Mouse (Mus musculus) adrenal gland, postnatal 10 days (tissue): Measurements from ENCODE around the gene Aatf. TPM values are rescaled to one million over a fixed set of nuclear protein-coding genes. Genes with fewer than 3 reads are reported as not detected.

Experiments
- DNase-seq: peaks from one replicate; pipeline ENCODE4 v3.0.0; 2021; ENCODE audit warnings: mixed read lengths
- total RNA-seq, 2 experiments: library from RNA; stranded (reverse); gene quantifications; 2 replicates each; pipeline ENCODE4 v1.2.3; 2021

Aatf gene
- total RNA-seq, 2 experiments from 2014 or later: 18.1 to 22.5 TPM

DNA sequence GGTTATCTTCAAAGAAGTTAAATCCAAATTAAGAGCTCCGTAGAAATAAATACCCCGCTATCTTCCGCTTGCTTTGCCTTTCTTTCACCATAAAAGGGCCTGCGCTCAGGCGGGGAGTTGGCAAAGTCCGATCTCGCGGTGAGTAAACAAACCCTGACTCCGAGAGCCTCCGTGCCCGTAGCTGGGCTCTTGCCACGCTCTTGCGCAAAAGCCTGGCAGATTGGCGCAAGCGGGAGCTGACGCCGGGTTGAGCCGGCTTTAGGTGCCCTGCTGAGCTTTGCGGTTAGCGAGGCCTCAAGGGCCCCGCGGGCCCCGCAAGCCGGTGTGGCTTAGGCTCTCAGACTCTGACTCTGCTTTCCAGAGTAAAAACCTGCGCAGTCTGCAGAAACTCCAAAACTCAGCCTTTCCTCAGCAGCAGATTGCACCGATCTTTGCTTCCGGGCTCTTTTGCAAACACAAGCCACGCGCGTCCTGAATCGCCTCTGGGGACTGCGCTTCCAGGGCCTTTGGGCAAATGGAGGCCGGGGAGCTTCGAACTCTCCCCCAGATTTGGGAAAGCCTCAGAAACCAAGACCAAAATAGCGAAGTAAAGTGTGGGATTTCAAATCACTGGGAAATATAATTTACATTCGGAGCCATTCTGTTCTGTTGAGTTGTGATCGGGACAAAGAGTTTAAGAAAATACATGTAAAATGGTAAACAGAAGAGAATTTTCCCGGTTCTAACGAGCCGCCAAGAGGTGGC, 9.4 kb upstream of the Aatf start:
- peak; percentile 92 for DNase-seq

DNA sequence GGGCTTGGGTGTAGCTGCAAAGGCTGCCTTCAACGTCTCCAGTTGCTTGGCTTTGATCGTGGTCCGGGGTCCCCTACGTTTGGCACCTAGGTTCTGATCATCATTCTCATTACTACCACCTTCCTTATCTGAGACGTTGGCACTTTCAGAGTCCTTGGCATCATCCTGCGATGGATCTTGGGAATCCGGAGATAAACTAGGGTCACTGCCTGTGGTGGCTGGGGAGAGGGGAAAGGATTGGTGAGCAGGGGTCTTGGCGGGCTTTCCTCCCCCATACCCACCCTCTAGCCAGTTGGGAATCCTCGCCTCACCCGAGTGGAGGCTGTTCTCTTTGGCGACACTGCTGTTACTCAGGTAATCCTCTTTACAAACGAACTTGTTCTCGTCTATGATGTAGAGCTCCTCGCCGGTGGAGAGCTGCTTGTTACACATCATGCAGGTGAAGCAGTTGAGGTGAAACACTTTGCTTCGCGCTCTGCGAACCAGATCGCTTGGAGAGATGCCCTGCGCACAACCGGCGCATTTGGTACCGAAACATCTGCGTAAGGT, 8.5 kb upstream of the Aatf start:
- no peak for DNase-seq

DNA sequence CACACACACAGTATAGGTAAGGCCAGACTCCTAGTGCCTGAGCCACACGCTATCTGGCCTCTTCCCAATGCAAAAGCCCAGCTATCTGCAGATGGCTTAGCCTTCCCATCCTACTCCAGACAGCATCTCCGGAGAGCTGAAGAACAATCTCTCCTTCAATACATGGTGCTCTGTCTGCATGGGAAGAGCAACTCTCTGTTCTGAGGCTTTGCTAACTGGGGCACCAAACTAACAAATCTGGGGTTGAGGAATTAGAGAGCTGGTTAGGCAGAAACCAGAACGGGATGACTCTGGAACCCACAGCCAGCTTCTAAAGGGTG, 7.7 kb upstream of the Aatf start:
- no peak for DNase-seq

DNA sequence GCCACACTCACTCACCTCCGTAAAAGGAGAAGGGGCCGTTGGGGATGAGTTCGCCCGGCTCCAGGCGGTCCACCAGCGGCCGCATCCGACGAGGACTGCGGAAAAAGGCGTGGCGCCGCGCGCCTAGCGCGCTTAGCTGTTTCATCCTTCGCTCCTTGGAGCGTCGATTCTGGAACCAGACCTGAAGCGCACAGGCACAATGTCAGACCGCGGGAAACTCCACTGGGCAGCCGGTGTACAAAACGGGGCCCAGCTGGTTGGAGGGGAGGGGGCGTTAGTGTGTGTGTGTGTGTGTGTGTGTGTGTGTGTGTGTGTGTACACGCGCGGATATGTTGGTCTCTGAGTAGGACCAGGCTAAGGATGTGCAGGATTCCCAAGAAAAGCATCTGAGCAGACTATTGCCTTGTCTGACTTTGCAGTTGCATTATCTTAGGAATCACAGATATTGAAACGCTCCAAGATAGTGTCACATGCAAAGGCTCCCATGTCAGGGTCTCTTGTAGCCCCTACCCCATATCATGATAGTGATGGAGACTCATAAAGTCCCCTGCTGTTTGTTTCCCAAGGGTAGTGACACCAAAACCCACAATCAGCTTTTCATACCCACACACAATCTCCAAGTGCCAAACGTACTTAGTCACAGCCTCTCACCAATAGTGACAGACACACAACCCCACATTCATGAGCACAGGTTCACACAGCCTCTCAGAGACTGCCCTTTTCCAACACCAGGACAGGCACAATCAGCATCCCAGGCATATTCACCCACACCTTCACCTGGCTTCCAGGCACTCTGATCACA, 7.1 kb upstream of the Aatf start:
- DNase-seq: no peak

DNA sequence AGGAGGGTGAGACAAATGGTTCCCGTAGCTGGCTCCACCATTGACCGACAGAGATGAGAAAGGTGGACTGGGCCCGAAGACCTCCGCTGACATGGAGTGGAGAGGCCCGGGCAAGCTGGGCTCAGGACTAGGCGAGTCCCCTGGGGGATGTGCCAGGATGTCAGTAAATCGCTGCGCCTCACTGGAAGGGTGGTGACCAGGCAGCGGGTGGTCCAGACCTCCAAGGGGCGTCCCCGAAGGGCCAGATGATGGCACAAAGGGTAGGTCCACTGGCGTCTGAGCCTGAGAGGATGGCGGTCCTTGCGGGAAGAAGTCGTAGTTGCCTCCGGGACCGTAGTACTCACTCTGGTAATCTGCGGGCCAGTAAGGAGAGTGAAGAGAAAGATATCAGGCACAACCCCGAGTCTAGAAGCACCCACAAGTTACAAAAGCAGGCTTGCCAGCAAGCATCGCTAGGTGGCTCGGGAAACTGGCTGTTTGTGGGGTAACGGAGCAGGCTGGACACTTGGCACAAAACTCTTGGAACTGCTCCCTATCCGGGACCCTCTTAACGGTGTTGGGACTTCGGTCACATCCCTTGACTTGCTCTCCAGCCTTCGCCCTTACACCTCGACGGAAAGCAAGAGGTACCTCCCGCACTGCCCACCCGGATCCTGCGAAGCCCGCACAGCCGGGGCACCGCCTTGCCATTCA, 6.4 kb upstream of the Aatf start:
- DNase-seq: no peak

- DNase-seq: no peak
Observed at GRCm38 (mm10) chr11:84519036-84519435, 5.7 kb upstream of the Aatf start.

GRCm38 (mm10) chr11:84518261-84518660, 4.9 kb upstream of the Aatf start:
- no peak for DNase-seq

GRCm38 (mm10) chr11:84517431-84517830, 4.1 kb upstream of the Aatf start:
- DNase-seq: no peak

DNA sequence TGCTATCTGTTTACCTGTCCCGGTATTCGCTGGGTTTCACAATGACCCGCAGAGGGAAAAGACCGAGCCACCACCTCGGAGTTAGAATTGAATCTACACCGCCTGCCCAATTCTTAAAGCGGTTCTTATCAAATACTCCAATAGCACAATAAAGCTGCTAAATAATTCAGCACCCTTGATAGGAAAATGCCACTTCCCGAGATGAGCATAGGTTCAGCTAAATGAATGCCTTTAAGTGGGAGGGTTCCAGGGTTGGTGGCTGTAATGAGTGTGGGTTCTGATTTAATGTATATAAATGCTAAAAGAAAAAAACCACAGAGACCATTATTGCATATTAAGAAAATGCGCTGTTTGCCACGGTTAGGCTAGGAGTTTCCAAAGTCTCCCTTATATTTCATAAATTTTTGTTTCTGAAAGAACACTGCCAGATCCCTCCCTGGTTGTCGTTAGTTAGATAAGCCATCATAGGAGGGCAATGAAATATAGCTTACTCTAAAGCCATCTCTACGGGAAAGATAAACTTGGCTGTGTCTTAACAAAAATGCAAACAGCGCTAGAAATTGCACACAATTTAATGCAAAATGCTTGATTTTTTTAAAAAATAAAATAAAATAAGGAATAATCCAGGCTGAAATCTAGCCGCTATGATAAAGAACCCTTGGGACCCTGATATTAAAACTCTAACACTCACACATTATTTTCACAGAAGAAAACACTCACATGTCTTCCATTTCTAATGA, 3.3 kb upstream of the Aatf start:
- no peak for DNase-seq

DNA sequence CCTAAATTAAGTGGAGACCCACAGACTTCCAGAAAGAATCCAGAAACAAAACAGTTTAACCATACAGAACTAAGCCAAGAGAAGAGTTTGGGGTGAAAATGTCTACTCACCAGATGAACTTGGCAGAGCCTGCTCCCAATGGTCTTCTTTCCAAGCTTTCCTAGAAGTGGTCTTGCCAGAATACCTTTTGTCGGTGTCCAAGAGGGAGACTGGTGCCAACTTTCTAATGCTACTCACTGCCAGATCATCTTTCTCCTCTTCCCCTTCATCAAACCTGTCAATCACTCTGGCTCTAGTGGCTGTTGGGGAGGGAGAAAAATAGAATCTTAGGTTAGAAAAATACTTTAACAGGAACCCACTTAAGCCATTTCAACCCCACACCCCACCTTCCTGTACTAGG, 1.3 kb downstream of the Aatf start:
- DNase-seq: no peak

DNA sequence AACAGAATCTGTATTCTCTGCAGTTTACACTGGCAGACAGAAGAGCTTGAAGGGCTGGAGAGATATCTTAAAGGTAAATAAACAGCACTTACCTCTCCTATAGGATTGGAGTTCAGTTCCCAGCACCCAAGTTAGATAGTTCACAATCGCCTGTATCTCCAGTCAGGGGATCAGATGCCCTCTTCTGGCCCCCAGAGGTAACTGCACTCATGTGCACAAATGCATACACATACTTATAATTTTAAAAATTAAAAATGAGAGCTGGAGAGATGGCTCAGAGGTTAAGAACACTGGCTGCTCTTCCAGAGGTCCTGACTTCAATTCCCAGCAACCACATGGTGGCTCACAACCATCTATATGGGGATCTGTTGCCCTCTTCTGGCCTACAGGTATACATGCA, 9.0 kb downstream of the Aatf start:
- no peak for DNase-seq

GRCm38 (mm10) chr11:84497944-84498343, 15.4 kb downstream of the Aatf start:
- DNase-seq: no peak

- DNase-seq: no peak
Observed at GRCm38 (mm10) chr11:84496901-84497300, 16.4 kb downstream of the Aatf start.

- no peak for DNase-seq
Observed at GRCm38 (mm10) chr11:84495774-84496173, 17.5 kb downstream of the Aatf start.

GRCm38 (mm10) chr11:84481661-84482060, 31.7 kb downstream of the Aatf start:
- no peak for DNase-seq

GRCm38 (mm10) chr11:84480451-84480850, 32.9 kb downstream of the Aatf start:
- DNase-seq: peak; percentile 16

DNA sequence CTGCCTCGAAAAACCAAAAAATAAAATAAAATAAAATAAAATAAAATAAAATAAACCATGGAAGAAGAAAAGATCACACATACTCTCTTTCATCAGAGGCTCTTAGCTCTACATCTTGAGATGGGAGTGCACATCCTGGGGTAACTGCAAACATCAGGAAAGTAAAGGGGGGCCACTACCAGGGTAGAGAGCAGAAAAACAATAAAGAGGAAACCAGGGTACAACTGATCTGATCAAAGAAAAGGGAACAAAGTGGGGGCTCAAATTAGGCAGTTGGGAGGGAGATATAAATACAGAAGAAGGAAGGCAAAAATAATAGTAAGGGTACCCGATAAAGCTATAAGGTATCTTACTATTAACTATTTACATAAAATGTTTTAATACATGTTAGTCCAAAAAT, 36.7 kb downstream of the Aatf start:
- no peak for DNase-seq

GRCm38 (mm10) chr11:84475991-84476390, 37.3 kb downstream of the Aatf start:
- DNase-seq: no peak

- DNase-seq: no peak
Observed at GRCm38 (mm10) chr11:84473093-84473667, 40.1 kb downstream of the Aatf start.

DNA sequence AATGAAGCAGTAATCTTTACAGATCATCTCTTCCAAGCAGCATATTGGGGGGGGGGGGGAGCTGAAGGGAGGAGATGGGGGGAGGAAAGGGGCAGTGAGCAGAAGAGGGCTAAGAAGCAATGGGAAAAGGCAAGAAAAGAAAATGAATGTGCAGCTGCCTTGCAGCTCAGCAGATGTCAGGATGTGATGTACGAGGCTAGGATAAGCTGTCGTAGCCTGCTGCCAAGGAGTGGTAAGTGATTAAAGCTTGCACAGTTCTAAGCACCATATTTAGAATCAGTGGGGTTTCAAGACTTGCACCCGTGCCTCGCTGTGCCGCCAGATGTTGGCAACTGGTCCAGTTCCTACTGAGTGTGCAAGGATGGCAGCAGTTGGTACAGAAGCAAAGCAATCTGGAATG, 48.8 kb downstream of the Aatf start:
- no peak for DNase-seq

DNA sequence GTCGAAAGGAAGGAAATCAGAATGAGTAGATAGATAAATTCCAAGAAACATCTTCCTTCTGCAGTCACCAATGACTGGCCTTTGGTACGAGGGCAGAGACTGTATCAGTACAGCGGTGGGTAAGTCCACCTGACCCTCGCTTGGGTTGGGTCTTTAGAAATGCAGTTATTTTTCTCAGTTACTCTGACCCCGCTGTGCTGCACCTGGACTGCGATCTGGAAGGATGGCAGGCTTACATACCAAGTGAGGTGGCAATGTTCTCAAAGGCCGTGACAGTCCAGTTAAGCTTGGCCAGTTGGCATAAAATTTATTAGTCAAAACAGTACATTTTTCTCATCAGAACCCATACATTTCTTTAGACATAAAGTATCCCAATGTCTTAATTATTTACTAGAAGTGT, 59.4 kb downstream of the Aatf start:
- no peak for DNase-seq
